Mouse (Mus musculus) olfactory bulb, adult 2 months (tissue): ENCODE data around the gene Cdyl2.

ENCODE experiments used
- CTCF ChIP-seq: fragments of 200-500 bp; IDR thresholded peaks from 2 replicates; pipeline ENCODE4 v1.5.1; 2012; ENCODE audit warnings: low read depth, mild to moderate bottlenecking, low read length, moderate library complexity; ENCODE audit not compliant: insufficient read depth
- POLR2A ChIP-seq: fragments of 200-500 bp; IDR thresholded peaks from 2 replicates; pipeline ENCODE4 v1.6.1; 2012; ENCODE audit warnings: mild to moderate bottlenecking, low read depth, low read length, moderate library complexity; ENCODE audit not compliant: insufficient read depth

- TF ChIP-seq POLR2A (no peak), CTCF (no peak)
These were observed 194.0 kb downstream of the Cdyl2 start for GRCm38 (mm10) chr8:116538763-116539162.
